Mouse (Mus musculus): ENCODE results near the gene B3gat2.

GRCm38 (mm10) chr1:23720326-23720725, 41.2 kb upstream of the B3gat2 start:
- TF ChIP-seq SRF (IDR thresholded peaks at IDR 0.05; ENCODE audit: control insufficient read depth, insufficient read length, low read depth) = no peak
- no peak for TF ChIP-seq TCF12 (IDR thresholded peaks at IDR 0.05; ENCODE audit: insufficient read depth, poor library complexity, severe bottlenecking)
- no peak for TF ChIP-seq POLR2A (IDR thresholded peaks at IDR 0.05; ENCODE audit: insufficient read length, low read depth)
- TF ChIP-seq MAX (IDR thresholded peaks at IDR 0.05; ENCODE audit: low read depth) = no peak
- TF ChIP-seq USF1 (IDR thresholded peaks at IDR 0.05; ENCODE audit: low read depth) = no peak
- no peak for TF ChIP-seq MYOD1 (IDR thresholded peaks at IDR 0.05; ENCODE audit: control insufficient read depth in 1 of 3, insufficient read length in 2 of 3, low read depth in 2 of 3)
